Mouse (Mus musculus) lung, adult 2 months (tissue): ENCODE measurements around the gene Rasgrp2.

Experiments used
- CTCF ChIP-seq: fragments of 200-500 bp; IDR thresholded peaks from 2 replicates; pipeline ENCODE4 v1.5.1; 2011; ENCODE audit warnings: mild to moderate bottlenecking, low read length, control low read depth; ENCODE audit not compliant: insufficient read depth
- POLR2A ChIP-seq: fragments of 200-500 bp; IDR thresholded peaks from 2 replicates; pipeline ENCODE4 v1.6.1; 2011; ENCODE audit warnings: low read depth, mild to moderate bottlenecking, control low read depth, low read length, borderline replicate concordance; ENCODE audit errors: extremely low read depth

GRCm38 (mm10) chr19:6409936-6410335 lies 10.8 kb downstream of the Rasgrp2 start:
- TF ChIP-seq POLR2A (no peak), CTCF (no peak)
